Mouse (Mus musculus) lung, postnatal 4 days (tissue): ENCODE results near the gene Slc2a8.

Experiments used
- DNase-seq, 2 experiments: peaks; one replicate each; pipeline ENCODE4 v3.0.0; 2021

The Slc2a8 gene

GRCm38 (mm10) chr2:32969326-32969725 lies 12.6 kb downstream of the Slc2a8 start:
- DNase-seq: no peak

- no peak for DNase-seq
Measured at GRCm38 (mm10) chr2:32968024-32968614, 13.8 kb downstream of the Slc2a8 start.

- DNase-seq: peak; percentile 89 to 93
Measured at GRCm38 (mm10) chr2:32966689-32967631, 14.9 kb downstream of the Slc2a8 start.

GRCm38 (mm10) chr2:32966184-32966688 lies 15.6 kb downstream of the Slc2a8 start:
- no peak for DNase-seq

DNA sequence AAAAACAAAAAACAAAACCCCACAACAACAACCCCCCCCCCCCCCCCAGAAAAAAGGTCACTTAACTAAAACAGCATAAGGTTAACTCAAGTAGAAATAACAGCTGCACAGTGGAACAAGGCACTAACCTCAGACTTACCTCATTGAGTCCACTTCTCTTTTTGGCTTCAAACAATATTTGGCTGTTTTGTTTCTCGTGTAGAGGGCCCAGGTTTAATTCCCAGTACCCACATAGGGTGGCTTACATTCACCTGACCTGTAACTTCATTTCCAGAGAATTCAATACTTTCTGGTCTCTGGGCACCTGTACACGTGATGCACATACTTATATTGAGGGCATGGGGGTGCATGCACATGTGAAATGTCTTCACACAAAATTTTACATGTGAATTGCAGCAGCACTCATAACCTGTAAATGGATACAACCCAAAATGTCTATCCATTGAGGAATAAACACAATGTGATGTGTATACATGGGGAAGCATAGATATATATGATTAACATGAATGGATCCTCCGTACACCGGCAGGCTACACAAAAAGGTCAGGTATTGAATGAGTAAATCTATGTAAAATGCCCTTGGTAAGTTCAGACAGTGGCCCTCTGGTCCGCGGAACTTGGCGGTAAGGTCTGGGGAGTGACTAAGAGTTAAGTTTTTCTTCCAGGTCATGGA lies 16.2 kb downstream of the Slc2a8 start:
- no peak for DNase-seq

GRCm38 (mm10) chr2:32964659-32965457 lies 17.0 kb downstream of the Slc2a8 start:
- DNase-seq: no peak

GRCm38 (mm10) chr2:32963981-32964380 lies 17.9 kb downstream of the Slc2a8 start:
- no peak for DNase-seq

DNA sequence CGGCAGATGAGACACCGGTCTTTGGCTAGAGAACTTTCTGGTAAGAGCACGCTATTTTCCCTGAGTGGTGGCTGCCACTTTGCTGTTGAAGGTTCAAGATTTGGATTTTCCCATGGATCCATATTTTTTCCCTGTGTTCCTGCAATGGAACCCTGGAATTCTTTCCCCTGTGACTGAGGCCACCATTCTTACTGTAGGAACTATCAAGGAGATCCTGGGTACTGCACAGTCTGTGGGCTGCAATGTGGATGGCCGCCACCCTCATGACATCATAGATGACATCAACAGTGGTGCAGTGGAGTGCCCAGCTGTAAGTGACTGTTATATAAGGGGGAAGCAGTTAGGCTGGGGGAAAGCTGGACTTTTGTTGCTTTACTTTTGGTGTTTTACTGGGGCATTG lies 18.3 kb downstream of the Slc2a8 start:
- DNase-seq: no peak

- no peak for DNase-seq
Measured at GRCm38 (mm10) chr2:32962875-32963220, 19.0 kb downstream of the Slc2a8 start.

GRCm38 (mm10) chr2:32962062-32962874 lies 19.6 kb downstream of the Slc2a8 start:
- no peak for DNase-seq

GRCm38 (mm10) chr2:32961192-32961995 lies 20.5 kb downstream of the Slc2a8 start, which contains the start of the genes Rpl12 and Lrsam1:
Rpl12 (plus strand) TSS chr2:32961559.
Lrsam1 (minus strand) TSS chr2:32961614.
- DNase-seq: peak; percentile 96 to 97

GRCm38 (mm10) chr2:32960273-32960672 lies 21.6 kb downstream of the Slc2a8 start:
- DNase-seq: no peak

GRCm38 (mm10) chr2:32957344-32957743 lies 24.5 kb downstream of the Slc2a8 start:
- DNase-seq: peak in 1 of 2 experiments; percentile 35

GRCm38 (mm10) chr2:32954581-32954980 lies 27.3 kb downstream of the Slc2a8 start:
- no peak for DNase-seq

GRCm38 (mm10) chr2:32947454-32947853 lies 34.4 kb downstream of the Slc2a8 start:
- no peak for DNase-seq

DNA sequence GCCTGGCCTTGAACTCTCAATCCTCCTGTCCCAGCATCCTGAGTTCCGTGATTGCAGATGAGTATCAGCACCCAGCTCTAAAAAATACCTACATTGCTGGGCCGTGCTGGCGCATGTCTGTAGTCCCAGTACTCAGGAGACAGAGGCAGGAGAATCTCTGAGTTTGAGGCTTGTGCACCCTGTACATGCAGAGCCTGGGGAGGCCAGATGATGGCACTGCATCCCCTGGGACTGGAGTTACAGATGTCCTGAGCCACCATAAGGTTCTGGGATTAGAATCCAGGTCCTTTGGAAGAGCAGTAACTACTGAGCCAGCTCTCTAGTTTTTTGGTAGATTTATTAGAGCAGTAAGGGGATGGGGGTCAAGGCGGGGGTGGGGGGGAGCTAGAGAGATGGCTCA lies 41.4 kb downstream of the Slc2a8 start:
- no peak for DNase-seq

DNA sequence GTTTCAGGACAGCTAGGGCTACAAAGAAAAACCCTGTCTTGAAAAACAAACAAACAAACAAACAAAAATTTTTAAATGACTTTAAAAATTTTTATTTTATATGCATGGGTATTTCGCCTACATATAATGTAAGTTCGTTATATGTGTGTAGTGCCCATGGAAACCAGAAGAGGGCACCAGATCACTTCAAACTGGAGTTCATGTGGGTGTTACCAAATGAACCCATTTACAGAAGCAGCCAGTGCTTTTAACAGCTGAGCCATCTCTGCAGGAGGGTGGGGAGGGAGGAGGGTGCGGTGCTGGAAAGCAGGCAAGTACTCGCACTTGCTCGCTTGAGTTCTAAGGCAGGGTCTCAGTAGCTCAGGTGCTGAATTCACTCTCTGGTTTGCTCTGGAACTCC lies 42.5 kb downstream of the Slc2a8 start:
- peak in 1 of 2 experiments; percentile 53 for DNase-seq

- no peak for DNase-seq
Measured at GRCm38 (mm10) chr2:32938741-32939140, 43.1 kb downstream of the Slc2a8 start.

GRCm38 (mm10) chr2:32931730-32932129 lies 50.2 kb downstream of the Slc2a8 start:
- DNase-seq: no peak

DNA sequence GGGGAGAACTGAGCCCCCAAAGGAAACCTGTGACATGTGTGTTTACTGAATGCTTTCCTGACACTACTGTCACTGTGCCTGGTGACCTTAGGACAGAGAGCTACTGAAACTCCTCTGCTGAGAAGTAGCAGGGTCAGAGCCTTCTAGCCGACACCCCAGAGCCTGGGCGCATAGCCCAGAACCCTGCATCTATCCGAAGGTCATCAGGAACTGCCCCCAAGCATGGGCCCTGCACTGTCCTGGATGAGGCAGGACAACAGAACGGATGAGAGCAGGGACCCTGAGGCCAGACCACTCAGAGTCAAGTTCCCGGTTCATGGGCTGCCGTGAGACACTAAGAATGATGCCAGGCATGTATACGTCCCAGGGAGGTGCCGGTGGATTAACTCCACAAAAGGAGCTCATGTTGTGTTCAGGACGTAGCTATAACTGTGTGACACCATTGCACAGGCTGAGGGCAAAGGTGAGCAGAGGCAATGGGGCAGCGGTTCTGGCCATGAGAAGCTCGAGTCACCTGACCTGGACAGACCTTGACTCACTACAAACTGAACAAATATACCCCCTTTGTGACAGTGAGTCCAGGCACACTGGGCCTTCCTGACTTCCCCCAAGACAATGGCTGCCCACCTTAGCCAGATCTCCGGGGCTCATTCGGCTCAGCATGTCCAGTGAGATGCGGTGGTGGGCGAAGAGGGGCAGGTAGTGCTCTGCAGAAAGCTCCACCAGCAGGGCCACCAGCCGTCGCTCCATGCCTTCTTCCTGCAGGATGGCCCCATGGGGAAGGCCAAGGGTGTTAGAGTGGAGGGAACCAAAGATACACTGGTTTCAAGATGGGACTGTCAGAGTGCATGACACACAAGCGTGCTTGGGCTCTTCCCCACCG lies 52.7 kb downstream of the Slc2a8 start:
- no peak for DNase-seq
